Mouse (Mus musculus): ENCODE measurements around the gene Trak1. TPM values are rescaled to one million over a fixed set of nuclear protein-coding genes. Genes with fewer than 3 reads are reported as not detected.

Gene Trak1
- polyA plus RNA-seq, 1 experiment from 2014 or later, result 53.6 TPM

- Histone ChIP-seq H3K9me3 (ENCODE audit: control insufficient read depth, low read length) (no peaks in the 10 kb centered on the region), H3K4me3 (replicated peaks; ENCODE audit: low read depth, low read length) (no peak overlapping the region), H3K4me2 (ENCODE audit: low read length) (no peak overlapping the region), H3K27me3 (ENCODE audit: control insufficient read depth, insufficient read depth, low read length) (no peaks in the 10 kb centered on the region), H3K27ac (replicated peaks; ENCODE audit: low read depth, low read length) (no peak overlapping the region), H3K4me1 (ENCODE audit: control insufficient read depth, insufficient read depth, low read length) (no peaks in the 10 kb centered on the region), H3K36me3 (ENCODE audit: control insufficient read depth, insufficient read depth, low read length) (no peaks in the 10 kb centered on the region), H3K9ac (replicated peaks; ENCODE audit: low read length) (no peak overlapping the region)
- DNase-seq (no peak), ATAC-seq (ENCODE audit: low FRiP score, low TSS enrichment) (no peak)
- WGBS, result 95% methylated on average over 1 of the region's 1 CpGs
Measured at GRCm38 (mm10) chr9:121271149-121271548, 26.2 kb upstream of the Trak1 start.

GRCm38 (mm10) chr9:121271561-121271960 is 25.7 kb upstream of the Trak1 start:
- Histone ChIP-seq H3K9me3 (ENCODE audit: control insufficient read depth, low read length) (no peaks in the 10 kb centered on the region), H3K27me3 (ENCODE audit: control insufficient read depth, insufficient read depth, low read length) (no peaks in the 10 kb centered on the region), H3K36me3 (ENCODE audit: control insufficient read depth, insufficient read depth, low read length) (no peaks in the 10 kb centered on the region), H3K4me3 (replicated peaks; ENCODE audit: low read depth, low read length) (no peak overlapping the region), H3K4me2 (ENCODE audit: low read length) (no peak overlapping the region), H3K9ac (replicated peaks; ENCODE audit: low read length) (no peak overlapping the region), H3K4me1 (ENCODE audit: control insufficient read depth, insufficient read depth, low read length) (peaks cover 3% of the 10 kb centered on the region; the same call in 1 of the 2 replicates), H3K27ac (replicated peaks; ENCODE audit: low read depth, low read length) (no peak overlapping the region)
- ATAC-seq (ENCODE audit: low FRiP score, low TSS enrichment) (no peak), DNase-seq (no peak)
- WGBS, result 81% methylated on average over 4 of the region's 4 CpGs

GRCm38 (mm10) chr9:121276745-121277117 is 20.6 kb upstream of the Trak1 start:
- peak overlapping the region; percentile 60 for H3K9ac ChIP-seq (replicated peaks; ENCODE audit: low read length)
- WGBS, result 17% methylated on average over 15 of the region's 15 CpGs
- no peak for DNase-seq
- H3K4me3 ChIP-seq (replicated peaks; ENCODE audit: low read depth, low read length), result peak overlapping the region; percentile 64
- H3K9me3 ChIP-seq (ENCODE audit: control insufficient read depth, low read length), result no peaks in the 10 kb centered on the region
- no peaks in the 10 kb centered on the region for H3K36me3 ChIP-seq (ENCODE audit: control insufficient read depth, insufficient read depth, low read length)
- H3K27me3 ChIP-seq (ENCODE audit: control insufficient read depth, insufficient read depth, low read length), result no peaks in the 10 kb centered on the region
- ATAC-seq (ENCODE audit: low FRiP score, low TSS enrichment), result no peak
- peaks cover 12% of the 10 kb centered on the region; the same call in 1 of the 2 replicates for H3K4me1 ChIP-seq (ENCODE audit: control insufficient read depth, insufficient read depth, low read length)
- H3K4me2 ChIP-seq (ENCODE audit: low read length), result peak overlapping the region; percentile 87
- H3K27ac ChIP-seq (replicated peaks; ENCODE audit: low read depth, low read length), result peak overlapping the region; percentile 85; the same call in 1 of the 2 replicates

GRCm38 (mm10) chr9:121277118-121278060 is 19.9 kb upstream of the Trak1 start, which contains the start of gene Ulk4:
Ulk4 (minus strand) TSS chr9:121277197.
- peak within 1 kb of the TSS; percentile 85 for H3K27ac ChIP-seq (replicated peaks; ENCODE audit: low read depth, low read length)
- WGBS, result under 1% methylated on average over 59 of the region's 59 CpGs
- peak within 1 kb of the TSS; percentile 87 for H3K4me2 ChIP-seq (ENCODE audit: low read length)
- peaks cover 12% of the 10 kb centered on the region; the same call in 1 of the 2 replicates for H3K4me1 ChIP-seq (ENCODE audit: control insufficient read depth, insufficient read depth, low read length)
- H3K27me3 ChIP-seq (ENCODE audit: control insufficient read depth, insufficient read depth, low read length), result no peaks in the 10 kb centered on the region
- ATAC-seq (ENCODE audit: low FRiP score, low TSS enrichment) (peak; percentile 95), DNase-seq (peak; percentile 95)
- H3K36me3 ChIP-seq (ENCODE audit: control insufficient read depth, insufficient read depth, low read length), result no peaks in the 10 kb centered on the region
- H3K4me3 ChIP-seq (replicated peaks; ENCODE audit: low read depth, low read length), result peak within 1 kb of the TSS; percentile 64
- no peaks in the 10 kb centered on the region for H3K9me3 ChIP-seq (ENCODE audit: control insufficient read depth, low read length)
- peak within 1 kb of the TSS; percentile 60 for H3K9ac ChIP-seq (replicated peaks; ENCODE audit: low read length)

- Histone ChIP-seq H3K27me3 (ENCODE audit: control insufficient read depth, insufficient read depth, low read length) (no peaks in the 10 kb centered on the region), H3K9ac (replicated peaks; ENCODE audit: low read length) (no peak overlapping the region), H3K4me1 (ENCODE audit: control insufficient read depth, insufficient read depth, low read length) (peaks cover 12% of the 10 kb centered on the region; the same call in 1 of the 2 replicates), H3K27ac (replicated peaks; ENCODE audit: low read depth, low read length) (no peak overlapping the region), H3K36me3 (ENCODE audit: control insufficient read depth, insufficient read depth, low read length) (no peaks in the 10 kb centered on the region), H3K4me2 (ENCODE audit: low read length) (no peak overlapping the region), H3K9me3 (ENCODE audit: control insufficient read depth, low read length) (no peaks in the 10 kb centered on the region), H3K4me3 (replicated peaks; ENCODE audit: low read depth, low read length) (no peak overlapping the region)
- no peak for ATAC-seq (ENCODE audit: low FRiP score, low TSS enrichment)
- WGBS, result 90% methylated on average over 5 of the region's 5 CpGs
- DNase-seq, result no peak
Measured at GRCm38 (mm10) chr9:121279216-121279615, 18.1 kb upstream of the Trak1 start.

GRCm38 (mm10) chr9:121281891-121282290 is 15.4 kb upstream of the Trak1 start:
- WGBS, result 85% methylated on average over 6 of the region's 6 CpGs
- no peak overlapping the region for H3K4me2 ChIP-seq (ENCODE audit: low read length)
- no peak for DNase-seq

GRCm38 (mm10) chr9:121283620-121284185 is 13.6 kb upstream of the Trak1 start:
- ATAC-seq (ENCODE audit: low FRiP score, low TSS enrichment) (no peak), DNase-seq (peak; percentile 48)

More at GRCm38 (mm10) chr9:121281891-121282290, 15.4 kb upstream of the Trak1 start:
- Histone ChIP-seq H3K27me3 (ENCODE audit: control insufficient read depth, insufficient read depth, low read length) (no peaks in the 10 kb centered on the region), H3K27ac (replicated peaks; ENCODE audit: low read depth, low read length) (no peak overlapping the region), H3K9ac (replicated peaks; ENCODE audit: low read length) (no peak overlapping the region), H3K9me3 (ENCODE audit: control insufficient read depth, low read length) (no peaks in the 10 kb centered on the region), H3K36me3 (ENCODE audit: control insufficient read depth, insufficient read depth, low read length) (no peaks in the 10 kb centered on the region), H3K4me1 (ENCODE audit: control insufficient read depth, insufficient read depth, low read length) (peaks cover 8% of the 10 kb centered on the region; the same call in 1 of the 2 replicates), H3K4me3 (replicated peaks; ENCODE audit: low read depth, low read length) (no peak overlapping the region)
- ATAC-seq (ENCODE audit: low FRiP score, low TSS enrichment), result no peak

GRCm38 (mm10) chr9:121284422-121284821 is 12.9 kb upstream of the Trak1 start:
- H3K4me2 ChIP-seq (ENCODE audit: low read length), result no peak overlapping the region
- 89% methylated on average over 3 of the region's 3 CpGs for WGBS
- H3K27ac ChIP-seq (replicated peaks; ENCODE audit: low read depth, low read length), result no peak overlapping the region
- no peaks in the 10 kb centered on the region for H3K4me1 ChIP-seq (ENCODE audit: control insufficient read depth, insufficient read depth, low read length)
- H3K27me3 ChIP-seq (ENCODE audit: control insufficient read depth, insufficient read depth, low read length), result no peaks in the 10 kb centered on the region
- no peak overlapping the region for H3K4me3 ChIP-seq (replicated peaks; ENCODE audit: low read depth, low read length)
- no peak for ATAC-seq (ENCODE audit: low FRiP score, low TSS enrichment)
- no peak overlapping the region for H3K9ac ChIP-seq (replicated peaks; ENCODE audit: low read length)
- no peaks in the 10 kb centered on the region for H3K36me3 ChIP-seq (ENCODE audit: control insufficient read depth, insufficient read depth, low read length)
- no peaks in the 10 kb centered on the region for H3K9me3 ChIP-seq (ENCODE audit: control insufficient read depth, low read length)
- DNase-seq, result peak; percentile 11

More at GRCm38 (mm10) chr9:121283620-121284185, 13.6 kb upstream of the Trak1 start:
- Histone ChIP-seq H3K9ac (replicated peaks; ENCODE audit: low read length) (no peak overlapping the region), H3K36me3 (ENCODE audit: control insufficient read depth, insufficient read depth, low read length) (no peaks in the 10 kb centered on the region), H3K9me3 (ENCODE audit: control insufficient read depth, low read length) (no peaks in the 10 kb centered on the region), H3K27ac (replicated peaks; ENCODE audit: low read depth, low read length) (no peak overlapping the region), H3K4me1 (ENCODE audit: control insufficient read depth, insufficient read depth, low read length) (no peaks in the 10 kb centered on the region), H3K4me3 (replicated peaks; ENCODE audit: low read depth, low read length) (no peak overlapping the region), H3K27me3 (ENCODE audit: control insufficient read depth, insufficient read depth, low read length) (no peaks in the 10 kb centered on the region), H3K4me2 (ENCODE audit: low read length) (no peak overlapping the region)
- WGBS, result 98% methylated on average over 6 of the region's 6 CpGs
